Mouse (Mus musculus) CH12.LX (cell line): ENCODE data around the gene Atg4b. TPM values are rescaled to one million over a fixed set of nuclear protein-coding genes. Genes with fewer than 3 reads are reported as not detected.

Experiments
- DNase-seq: peaks from one replicate; pipeline ENCODE4 v3.0.0-alpha.2; 2013; ENCODE audit errors: extremely low read depth
- H3K27ac ChIP-seq: 2 replicates; pipeline ENCODE4 v1.5.1; 2012; ENCODE audit warnings: low read depth, mild to moderate bottlenecking, control low read depth, moderate library complexity; ENCODE audit not compliant: insufficient read depth
- H3K27me3 ChIP-seq: replicated peaks from 2 replicates; pipeline ENCODE3; 2012; ENCODE audit warnings: inconsistent platforms
- H3K36me3 ChIP-seq, 2 experiments: replicated peaks in 1 of 2; 2 replicates each; pipeline versions ENCODE3 to v1.6.1; 2012; ENCODE audit warnings: inconsistent platforms in 1 of 2, low read length in 1 of 2, mild to moderate bottlenecking in 1 of 2, mixed read lengths in 1 of 2, moderate library complexity in 1 of 2; ENCODE audit not compliant: control insufficient read depth in 1 of 2, insufficient read depth in 1 of 2
- H3K4me1 ChIP-seq, 2 experiments: 2 replicates each; pipeline ENCODE4 v1.6.1; 2012; ENCODE audit warnings: inconsistent platforms in 1 of 2, moderate library complexity in 1 of 2; ENCODE audit not compliant: insufficient read depth in 2 of 2, control insufficient read depth in 1 of 2
- H3K4me2 ChIP-seq: 2 replicates; pipeline ENCODE4 v1.6.1; 2012; ENCODE audit warnings: low read depth, mild to moderate bottlenecking, control low read depth; ENCODE audit not compliant: poor library complexity, insufficient read depth, severe bottlenecking
- H3K4me3 ChIP-seq, 3 experiments: fragments of 150-350 bp in 1 of 3; sonication (generic) in 1 of 3; replicated peaks in 1 of 3; 2 replicates each; pipeline versions ENCODE3 to v1.5.1; 2011 to 2012; ENCODE audit warnings: low read depth in 2 of 3, low read length in 2 of 3, mild to moderate bottlenecking in 2 of 3, moderate library complexity in 2 of 3, control low read depth in 1 of 3, improper control_type of control experiment in 1 of 3, inconsistent platforms in 1 of 3, mixed read lengths in 1 of 3; ENCODE audit not compliant: poor library complexity in 1 of 3
- H3K79me2 ChIP-seq: replicated peaks from 2 replicates; pipeline ENCODE4 v1.6.1; 2012; ENCODE audit warnings: mild to moderate bottlenecking, moderate library complexity; ENCODE audit not compliant: control insufficient read depth, poor library complexity, insufficient read depth, severe bottlenecking; ENCODE audit errors: extremely low read depth
- H3K9ac ChIP-seq: 2 replicates; pipeline ENCODE4 v1.6.1; 2012; ENCODE audit warnings: low read depth, mild to moderate bottlenecking, control low read depth, moderate library complexity; ENCODE audit not compliant: insufficient read depth
- H3K9me3 ChIP-seq: replicated peaks from 2 replicates; pipeline ENCODE3; 2012; ENCODE audit warnings: low read length, inconsistent platforms, mixed read lengths
- CHD2 ChIP-seq: IDR thresholded peaks from 2 replicates; pipeline ENCODE4 v1.6.1; 2011; ENCODE audit warnings: low read length, improper control_type of control experiment
- CTCF ChIP-seq, 2 experiments: IDR thresholded peaks in 1 of 2; conservative IDR thresholded peaks in 1 of 2; 2 replicates each; pipeline ENCODE4 v1.5.1; 2011 to 2012; ENCODE audit warnings: low read depth in 2 of 2, low read length in 2 of 2, improper control_type of control experiment in 1 of 2, inconsistent platforms in 1 of 2, mild to moderate bottlenecking in 1 of 2, moderate library complexity in 1 of 2
- HCFC1 ChIP-seq: IDR thresholded peaks from 2 replicates; pipeline ENCODE4 v1.6.1; 2012; ENCODE audit warnings: low read depth, mild to moderate bottlenecking, inconsistent platforms, low read length, improper control_type of control experiment
- IRF4 ChIP-seq: IDR thresholded peaks from 2 replicates; pipeline ENCODE4 v1.6.1; 2014; ENCODE audit warnings: low read depth, mild to moderate bottlenecking, inconsistent platforms, low read length, improper control_type of control experiment
- JUND ChIP-seq: conservative IDR thresholded peaks from 2 replicates; pipeline ENCODE4 v1.6.1; 2011; ENCODE audit warnings: low read depth, low read length, improper control_type of control experiment
- MAFK ChIP-seq: IDR thresholded peaks from 2 replicates; pipeline ENCODE4 v1.6.1; 2011; ENCODE audit warnings: low read length, improper control_type of control experiment; ENCODE audit not compliant: insufficient replicate concordance
- MEF2A ChIP-seq: IDR thresholded peaks from 2 replicates; pipeline ENCODE4 v1.6.1; 2014; ENCODE audit warnings: low read depth, mild to moderate bottlenecking, inconsistent platforms, low read length, improper control_type of control experiment, borderline replicate concordance
- MXI1 ChIP-seq: IDR thresholded peaks from 2 replicates; pipeline ENCODE4 v1.6.1; 2011; ENCODE audit warnings: mild to moderate bottlenecking, low read depth, low read length, improper control_type of control experiment
- NELFE ChIP-seq: IDR thresholded peaks from 2 replicates; pipeline ENCODE4 v1.6.1; 2011; ENCODE audit warnings: low read depth, low read length, improper control_type of control experiment
- NRF1 ChIP-seq: IDR thresholded peaks from 2 replicates; pipeline ENCODE4 v1.6.1; 2014; ENCODE audit warnings: low read depth, mild to moderate bottlenecking, inconsistent platforms, low read length, improper control_type of control experiment, moderate library complexity
- PAX5 ChIP-seq: IDR thresholded peaks from 2 replicates; pipeline ENCODE4 v1.6.1; 2012; ENCODE audit warnings: low read length, inconsistent platforms, mixed read lengths
- POLR2A ChIP-seq: IDR thresholded peaks from 2 replicates; pipeline ENCODE4 v1.6.1; 2011; ENCODE audit warnings: low read depth, mild to moderate bottlenecking, improper control_type of control experiment, low read length
- POLR2AphosphoS2 ChIP-seq: IDR thresholded peaks from 2 replicates; pipeline ENCODE4 v1.6.1; 2011; ENCODE audit warnings: low read depth, low read length, improper control_type of control experiment
- RAD21 ChIP-seq: IDR thresholded peaks from 2 replicates; pipeline ENCODE4 v1.6.1; 2011; ENCODE audit warnings: low read depth, mild to moderate bottlenecking, low read length, improper control_type of control experiment, moderate library complexity
- SIN3A ChIP-seq: IDR thresholded peaks from 2 replicates; pipeline ENCODE4 v1.6.1; 2012; ENCODE audit warnings: low read length, improper control_type of control experiment, inconsistent platforms
- SMC3 ChIP-seq: IDR thresholded peaks from 2 replicates; pipeline ENCODE4 v1.6.1; 2011; ENCODE audit warnings: low read depth, low read length, improper control_type of control experiment
- TBP ChIP-seq: conservative IDR thresholded peaks from 2 replicates; pipeline ENCODE4 v1.6.1; 2011; ENCODE audit warnings: low read depth, low read length, improper control_type of control experiment
- TCF12 ChIP-seq: IDR thresholded peaks from 2 replicates; pipeline ENCODE4 v1.6.1; 2014; ENCODE audit warnings: low read depth, mild to moderate bottlenecking, inconsistent platforms, low read length, improper control_type of control experiment
- ZMIZ1 ChIP-seq: IDR thresholded peaks from 2 replicates; pipeline ENCODE4 v1.6.1; 2012; ENCODE audit warnings: low read depth, mild to moderate bottlenecking, inconsistent platforms, low read length, improper control_type of control experiment
- dilution Hi-C: fragments of 300-500 bp; cut with MboI; formaldehyde crosslinking; loops from 2 replicates; pipeline ENCODE4 v1.14.3; 2020; ENCODE audit warnings: low sequenced_read_pairs; ENCODE audit not compliant: extremely low pct_unique_long_range_greater_than_20kb, extremely low pct_ligation_motif_present
- in situ Hi-C: fragments of 300-500 bp; cut with MboI; formaldehyde crosslinking; loops from 3 replicates; pipeline ENCODE4 v1.14.3; 2019; ENCODE audit warnings: low sequenced_read_pairs, low pct_ligation_motif_present, low pct_unique_long_range_greater_than_20kb, mixed read lengths
- polyA plus RNA-seq: library from polyadenylated mRNA; unstranded; fragments of >175 nt; gene quantifications from 2 replicates; pipeline ENCODE4 v1.2.1, GENCODE M21; 2012; ENCODE audit warnings: low read depth; ENCODE audit not compliant: insufficient read length
- total RNA-seq, 2 experiments: library from RNA; depleted of rRNA; stranded (reverse); fragments of 300-350 nt in 1 of 2; fragments of >200 nt in 1 of 2; gene quantifications; 2 replicates each; pipeline ENCODE4 v1.2.3; 2012 to 2014

Atg4b gene
- total and polyA plus RNA-seq, 3 experiments = 20.1 to 55.1 (median 21.4) TPM

GRCm38 (mm10) chr1:93726974-93727373, 24.3 kb upstream of the Atg4b start:
- in situ Hi-C loops = no loop called here
- DNase-seq = peak; percentile 49

GRCm38 (mm10) chr1:93731103-93731502, 20.2 kb upstream of the Atg4b start:
- DNase-seq = no peak
- peaks cover 0 to 3% of the 10 kb centered on the region in 2 experiments; a peak in 1 of 4 replicates for H3K4me1 ChIP-seq
- dilution Hi-C loops (no loop called here), in situ Hi-C loops (no loop called here)
- no peak overlapping the region for H3K4me2 ChIP-seq
- TF ChIP-seq SIN3A (no peak), MEF2A (no peak), JUND (no peak), NELFE (no peak), POLR2A (no peak), POLR2AphosphoS2 (no peak), HCFC1 (no peak), SMC3 (no peak), ZMIZ1 (no peak), TBP (no peak), PAX5 (no peak), NRF1 (no peak), MAFK (no peak), CHD2 (no peak)
- H3K79me2 ChIP-seq = peaks cover 5% of the 10 kb centered on the region; the same call in 1 of the 2 replicates
- no peaks in the 10 kb centered on the region for H3K27me3 ChIP-seq
- peaks cover 8 to 70% of the 10 kb centered on the region in 2 experiments for H3K36me3 ChIP-seq
- H3K9ac ChIP-seq = no peak overlapping the region
- H3K27ac ChIP-seq = no peak overlapping the region
- no peak overlapping the region for H3K4me3 ChIP-seq
- no peaks in the 10 kb centered on the region for H3K9me3 ChIP-seq

More at GRCm38 (mm10) chr1:93726974-93727373, 24.3 kb upstream of the Atg4b start:
- Histone ChIP-seq H3K9ac (no peak overlapping the region), H3K27me3 (no peaks in the 10 kb centered on the region), H3K4me2 (no peak overlapping the region), H3K27ac (no peak overlapping the region), H3K4me1 (peaks cover 0 to 8% of the 10 kb centered on the region in 2 experiments; a peak in 2 of 4 replicates), H3K36me3 (peaks cover 21 to 85% of the 10 kb centered on the region in 2 experiments), H3K79me2 (no peaks in the 10 kb centered on the region), H3K9me3 (no peaks in the 10 kb centered on the region), H3K4me3 (no peak overlapping the region)
- TF ChIP-seq SMC3 (peak; percentile 50), IRF4 (0 out of 2 replicates have a peak, but pooled peaks have one; percentile 17), CTCF (conservative IDR thresholded peaks at IDR 0.05 in 1 of 2, IDR thresholded peaks at IDR 0.05 in 1 of 2; ENCODE audit: low read depth in 2 of 2, low read length in 2 of 2) (peak; percentile 59 to 84), TCF12 (no peak), MXI1 (no peak), RAD21 (peak; percentile 75)
- dilution Hi-C loops = no loop called here
